In genomic region chr6:72322936-72323335, GRCm38 (mm10) we compare ENCODE assay signal across 27 mouse cellular contexts. TPM values are rescaled to one million over a fixed set of nuclear protein-coding genes. Genes with fewer than 3 reads are reported as not detected.
A peak's percentile ranks its signal among the peaks of the same experiment; 100 is the strongest.
DNase-seq lines count a peak whose midpoint lies in the region; ATAC-seq lines count a peak whose summit lies in the region.
"Had no signal": no experiment of that assay in that cellular context is flagged by ENCODE, and none has a peak within 500 bp of the region (broad histone marks: within the 10 kb centered on the region; RNA-seq: fewer than 3 reads in every experiment).

No protein-coding gene starts in this region.

- no peak for DNase-seq in liver, embryonic 13.5 days
- no peak for DNase-seq in liver, embryonic 11.5 days (ENCODE audit: low spot score)
- DNase-seq in midbrain, embryonic 11.5 days (ENCODE audit: low spot score, missing footprints): peak; percentile 72
- peak; percentile 83 for DNase-seq in R1 (ENCODE audit: low read depth, low spot score)
- no peak for DNase-seq in Muller cell, postnatal 12 days (ENCODE audit: inconsistent ontology term)
- no peak for DNase-seq in gastrocnemius, postnatal 4 days (ENCODE audit: low spot score in 2 of 2)
- DNase-seq: adrenal gland, adult 2 months; adrenal gland, postnatal 10 days; adrenal gland, postnatal 25 days; cerebellum, adult 11 months; cerebellum, adult 18-20 months; cerebellum, adult 8-10 months; cerebellum, adult 9-11 months; cerebellum, postnatal 14 days; forebrain, postnatal 0 days had no signal

- H3K36me3 ChIP-seq in liver, embryonic 13.5 days: peaks cover 98% of the 10 kb centered on the region
- H3K36me3 ChIP-seq in liver, embryonic 11.5 days (ENCODE audit: control insufficient read depth, insufficient read depth, low read length): peaks cover 57% of the 10 kb centered on the region
- peaks cover 22% of the 10 kb centered on the region for H3K36me3 ChIP-seq in midbrain, embryonic 11.5 days (ENCODE audit: control insufficient read depth, insufficient read depth, low read length)
- peaks cover 69% of the 10 kb centered on the region for H3K36me3 ChIP-seq in midbrain, embryonic 15.5 days (replicated peaks)
- peaks cover 100% of the 10 kb centered on the region for H3K36me3 ChIP-seq in liver, embryonic 15.5 days (replicated peaks)

- no peaks in the 10 kb centered on the region for H3K9me3 ChIP-seq in liver, embryonic 13.5 days (replicated peaks)
- no peaks in the 10 kb centered on the region for H3K9me3 ChIP-seq in liver, embryonic 11.5 days (ENCODE audit: control insufficient read depth, low read length)
- no peaks in the 10 kb centered on the region for H3K9me3 ChIP-seq in midbrain, embryonic 11.5 days (ENCODE audit: control insufficient read depth, low read length)
- H3K9me3 ChIP-seq in midbrain, embryonic 15.5 days: no peaks in the 10 kb centered on the region
- no peaks in the 10 kb centered on the region for H3K9me3 ChIP-seq in liver, embryonic 15.5 days (replicated peaks)
- H3K9me3 ChIP-seq: embryonic facial prominence, embryonic 10.5 days; embryonic facial prominence, embryonic 12.5 days; forebrain, embryonic 13.5 days; forebrain, embryonic 15.5 days; G1E had no signal

- no peak overlapping the region for H3K4me3 ChIP-seq in liver, embryonic 13.5 days (replicated peaks)
- H3K4me3 ChIP-seq in liver, embryonic 11.5 days (ENCODE audit: low read depth, low read length): no peak overlapping the region
- no peak overlapping the region for H3K4me3 ChIP-seq in midbrain, embryonic 11.5 days (ENCODE audit: low read depth, low read length)
- H3K4me3 ChIP-seq in midbrain, embryonic 15.5 days: no peak overlapping the region
- no peak overlapping the region for H3K4me3 ChIP-seq in liver, embryonic 15.5 days (replicated peaks)
- H3K4me3 ChIP-seq: embryonic facial prominence, embryonic 10.5 days; embryonic facial prominence, embryonic 12.5 days; forebrain, embryonic 13.5 days; forebrain, embryonic 15.5 days had no signal

- H3K9ac ChIP-seq in liver, embryonic 13.5 days: no peak overlapping the region
- no peak overlapping the region for H3K9ac ChIP-seq in liver, embryonic 11.5 days (ENCODE audit: low read depth, low read length)
- H3K9ac ChIP-seq in midbrain, embryonic 11.5 days (ENCODE audit: low read length): no peak overlapping the region
- H3K9ac ChIP-seq in midbrain, embryonic 15.5 days: no peak overlapping the region
- H3K9ac ChIP-seq in liver, embryonic 15.5 days: 0 out of 2 replicates have a peak overlapping the region, but pooled peaks have one; percentile 1
- H3K9ac ChIP-seq: embryonic facial prominence, embryonic 12.5 days; forebrain, embryonic 13.5 days; forebrain, embryonic 15.5 days; forebrain, postnatal 0 days had no signal

- H3K4me1 ChIP-seq in liver, embryonic 13.5 days (replicated peaks): peaks cover 44% of the 10 kb centered on the region
- 0 out of 2 replicates have a peak, but pooled peaks cover 5% of the 10 kb centered on the region for H3K4me1 ChIP-seq in liver, embryonic 11.5 days (replicated peaks; ENCODE audit: control insufficient read depth, insufficient read depth, low read length)
- H3K4me1 ChIP-seq in midbrain, embryonic 11.5 days (ENCODE audit: control insufficient read depth, insufficient read depth, low read length): no peaks in the 10 kb centered on the region
- no peaks in the 10 kb centered on the region for H3K4me1 ChIP-seq in midbrain, embryonic 15.5 days
- peaks cover 24% of the 10 kb centered on the region for H3K4me1 ChIP-seq in liver, embryonic 15.5 days (replicated peaks)
- H3K4me1 ChIP-seq: embryonic facial prominence, embryonic 10.5 days; embryonic facial prominence, embryonic 12.5 days; forebrain, embryonic 13.5 days; forebrain, embryonic 15.5 days had no signal

- ATAC-seq in liver, embryonic 13.5 days (ENCODE audit: low read depth): no peak
- no peak for ATAC-seq in liver, embryonic 11.5 days (replicated peaks; ENCODE audit: low FRiP score)
- no peak for ATAC-seq in midbrain, embryonic 11.5 days (ENCODE audit: low FRiP score)
- ATAC-seq in midbrain, embryonic 15.5 days (replicated peaks): no peak
- ATAC-seq in liver, embryonic 15.5 days (ENCODE audit: insufficient read depth): no peak
- ATAC-seq: forebrain, embryonic 13.5 days; forebrain, embryonic 15.5 days; forebrain, postnatal 0 days had no signal

- WGBS in liver, embryonic 13.5 days (ENCODE audit: insufficient replicate concordance): 90% methylated on average over 3 of the region's 3 CpGs
- 89% methylated on average over 3 of the region's 3 CpGs for WGBS in liver, embryonic 11.5 days
- 98% methylated on average over 3 of the region's 3 CpGs for WGBS in midbrain, embryonic 11.5 days
- WGBS in midbrain, embryonic 15.5 days: 87% methylated on average over 3 of the region's 3 CpGs
- 94% methylated on average over 3 of the region's 3 CpGs for WGBS in liver, embryonic 15.5 days (ENCODE audit: insufficient replicate concordance)

- no peaks in the 10 kb centered on the region for H3K27me3 ChIP-seq in liver, embryonic 13.5 days
- H3K27me3 ChIP-seq in liver, embryonic 11.5 days (replicated peaks; ENCODE audit: control insufficient read depth, insufficient read depth, low read length): no peaks in the 10 kb centered on the region
- H3K27me3 ChIP-seq in midbrain, embryonic 11.5 days (ENCODE audit: control insufficient read depth, insufficient read depth, low read length): no peaks in the 10 kb centered on the region
- no peaks in the 10 kb centered on the region for H3K27me3 ChIP-seq in midbrain, embryonic 15.5 days (replicated peaks)
- no peaks in the 10 kb centered on the region for H3K27me3 ChIP-seq in liver, embryonic 15.5 days
- H3K27me3 ChIP-seq: embryonic facial prominence, embryonic 12.5 days; forebrain, embryonic 13.5 days; forebrain, embryonic 15.5 days had no signal

- H3K4me2 ChIP-seq in liver, embryonic 13.5 days: no peak overlapping the region
- H3K4me2 ChIP-seq in liver, embryonic 11.5 days: no peak overlapping the region
- no peak overlapping the region for H3K4me2 ChIP-seq in midbrain, embryonic 11.5 days
- H3K4me2 ChIP-seq in midbrain, embryonic 15.5 days: no peak overlapping the region
- no peak overlapping the region for H3K4me2 ChIP-seq in liver, embryonic 15.5 days
- H3K4me2 ChIP-seq: embryonic facial prominence, embryonic 12.5 days; forebrain, embryonic 13.5 days; forebrain, embryonic 15.5 days had no signal

- H3K27ac ChIP-seq in liver, embryonic 13.5 days: peak overlapping the region; percentile 92
- no peak overlapping the region for H3K27ac ChIP-seq in liver, embryonic 11.5 days (ENCODE audit: low read depth, low read length)
- H3K27ac ChIP-seq in midbrain, embryonic 11.5 days (ENCODE audit: low read depth, low read length): no peak overlapping the region
- no peak overlapping the region for H3K27ac ChIP-seq in midbrain, embryonic 15.5 days
- H3K27ac ChIP-seq in liver, embryonic 15.5 days (replicated peaks): peak overlapping the region; percentile 85; the same call in 1 of the 2 replicates
- H3K27ac ChIP-seq: embryonic facial prominence, embryonic 10.5 days; embryonic facial prominence, embryonic 12.5 days; forebrain, embryonic 13.5 days; forebrain, embryonic 15.5 days had no signal

RNA-seq across cellular contexts. Expression of gene Sftpb, which starts 18.5 kb away (rescaled TPM):
- not detected in 2 replicates for polyA plus RNA-seq in liver, embryonic 13.5 days (2015; fragmentation: Nextera tagmentation; extraction: Ambion mirVana)
- polyA plus RNA-seq in liver, embryonic 11.5 days (2014; fragmentation: Nextera tagmentation; extraction: Ambion mirVana): not detected in 2 replicates
- polyA plus RNA-seq in midbrain, embryonic 11.5 days (2014; fragmentation: Nextera tagmentation; extraction: Ambion mirVana): not detected in 2 replicates
- 0.23 and 0.51 TPM in 2 replicates for polyA plus RNA-seq in midbrain, embryonic 15.5 days (2015; fragmentation: Nextera tagmentation; extraction: Ambion mirVana)
- polyA plus RNA-seq in liver, embryonic 15.5 days (2015; fragmentation: Nextera tagmentation; extraction: Ambion mirVana): not detected in 2 replicates
- under 1 TPM in 1 of 2 experiments, not detected in 1; 0.42 TPM for total RNA-seq in gastrocnemius, postnatal 4 days (2021)
- total RNA-seq: adrenal gland, adult 2 months; adrenal gland, postnatal 25 days; adrenal gland, postnatal 4 days; forebrain, postnatal 0 days; G1E had no signal
- polyA plus RNA-seq: C2C12; cortical plate, adult 2 months; embryonic facial prominence, embryonic 10.5 days; embryonic facial prominence, embryonic 12.5 days; embryonic facial prominence, embryonic 14.5 days; forebrain, embryonic 11.5 days; forebrain, embryonic 13.5 days; G1E had no signal

RNA-seq across cellular contexts. Expression of gene Usp39, which starts 22.0 kb away (rescaled TPM):
- polyA plus RNA-seq in liver, embryonic 13.5 days (2015; fragmentation: Nextera tagmentation; extraction: Ambion mirVana): 52.6 and 60.6 TPM in 2 replicates
- polyA plus RNA-seq in liver, embryonic 11.5 days (2014; fragmentation: Nextera tagmentation; extraction: Ambion mirVana): 91.6 and 100 TPM in 2 replicates
- polyA plus RNA-seq in midbrain, embryonic 11.5 days (2014; fragmentation: Nextera tagmentation; extraction: Ambion mirVana): 114 and 116 TPM in 2 replicates
- 41.0 and 41.2 TPM in 2 replicates for polyA plus RNA-seq in midbrain, embryonic 15.5 days (2015; fragmentation: Nextera tagmentation; extraction: Ambion mirVana)
- polyA plus RNA-seq in liver, embryonic 15.5 days (2015; fragmentation: Nextera tagmentation; extraction: Ambion mirVana): 37.3 and 38.7 TPM in 2 replicates
- 10 to 100 TPM; 19.3 to 21.0 TPM for total RNA-seq in gastrocnemius, postnatal 4 days (2021)

RNA-seq across cellular contexts. Expression of gene 0610030E20Rik, which starts 24.2 kb away (rescaled TPM):
- 14.5 and 17.7 TPM in 2 replicates for polyA plus RNA-seq in liver, embryonic 13.5 days (2015; fragmentation: Nextera tagmentation; extraction: Ambion mirVana)
- 17.1 and 19.4 TPM in 2 replicates for polyA plus RNA-seq in liver, embryonic 11.5 days (2014; fragmentation: Nextera tagmentation; extraction: Ambion mirVana)
- polyA plus RNA-seq in midbrain, embryonic 11.5 days (2014; fragmentation: Nextera tagmentation; extraction: Ambion mirVana): 15.6 and 16.1 TPM in 2 replicates
- polyA plus RNA-seq in midbrain, embryonic 15.5 days (2015; fragmentation: Nextera tagmentation; extraction: Ambion mirVana): 18.7 and 19.4 TPM in 2 replicates
- 11.6 and 14.5 TPM in 2 replicates for polyA plus RNA-seq in liver, embryonic 15.5 days (2015; fragmentation: Nextera tagmentation; extraction: Ambion mirVana)
- 10 to 100 TPM; 16.1 to 18.3 TPM for total RNA-seq in gastrocnemius, postnatal 4 days (2021)

RNA-seq across cellular contexts. Expression of gene Tmem150a, which starts 32.3 kb away (rescaled TPM):
- polyA plus RNA-seq in liver, embryonic 13.5 days (2015; fragmentation: Nextera tagmentation; extraction: Ambion mirVana): 32.5 and 37.9 TPM in 2 replicates
- 39.5 and 40.3 TPM in 2 replicates for polyA plus RNA-seq in liver, embryonic 11.5 days (2014; fragmentation: Nextera tagmentation; extraction: Ambion mirVana)
- polyA plus RNA-seq in midbrain, embryonic 11.5 days (2014; fragmentation: Nextera tagmentation; extraction: Ambion mirVana): 6.2 and 6.5 TPM in 2 replicates
- 18.5 and 19.9 TPM in 2 replicates for polyA plus RNA-seq in midbrain, embryonic 15.5 days (2015; fragmentation: Nextera tagmentation; extraction: Ambion mirVana)
- 52.0 and 62.6 TPM in 2 replicates for polyA plus RNA-seq in liver, embryonic 15.5 days (2015; fragmentation: Nextera tagmentation; extraction: Ambion mirVana)
- total RNA-seq in gastrocnemius, postnatal 4 days (2021): 10 to 100 TPM in 1 of 2 experiments, 1 to 10 TPM in 1; 9.4 to 10.2 TPM

RNA-seq across cellular contexts. Expression of gene Rnf181, which starts 43.8 kb away (rescaled TPM):
- polyA plus RNA-seq in liver, embryonic 13.5 days (2015; fragmentation: Nextera tagmentation; extraction: Ambion mirVana): 76.9 and 82.6 TPM in 2 replicates
- polyA plus RNA-seq in liver, embryonic 11.5 days (2014; fragmentation: Nextera tagmentation; extraction: Ambion mirVana): 106 and 112 TPM in 2 replicates
- 102 TPM in 2 replicates for polyA plus RNA-seq in midbrain, embryonic 11.5 days (2014; fragmentation: Nextera tagmentation; extraction: Ambion mirVana)
- 137 and 141 TPM in 2 replicates for polyA plus RNA-seq in midbrain, embryonic 15.5 days (2015; fragmentation: Nextera tagmentation; extraction: Ambion mirVana)
- 82.5 and 88.5 TPM in 2 replicates for polyA plus RNA-seq in liver, embryonic 15.5 days (2015; fragmentation: Nextera tagmentation; extraction: Ambion mirVana)
- 10 to 100 TPM; 36.8 to 41.5 TPM for total RNA-seq in gastrocnemius, postnatal 4 days (2021)

Comparison
In these comparisons a context has a peak if more than half of its experiments do, and no peak if none do; other contexts are left out.
1. H3K27ac ChIP-seq: peak in liver, embryonic 13.5 days (single experiment) and liver, embryonic 15.5 days (single experiment); none in liver, embryonic 11.5 days (single experiment), midbrain, embryonic 11.5 days (single experiment) and midbrain, embryonic 15.5 days (single experiment).
2. DNase-seq: peak in midbrain, embryonic 11.5 days (single experiment) and R1 (single experiment); none in liver, embryonic 13.5 days (single experiment), liver, embryonic 11.5 days (single experiment), Muller cell, postnatal 12 days (single experiment) and gastrocnemius, postnatal 4 days (0 of 2).